Mouse (Mus musculus) brain, adult 2 months (tissue): ENCODE measurements around the gene Grk6.
A peak's percentile ranks its signal among the peaks of the same experiment; 100 is the strongest.

Source experiments
- DNase-seq: peaks from one replicate; pipeline ENCODE4 v3.0.0; 2011; ENCODE audit warnings: low read depth, low spot score

Gene Grk6

DNA sequence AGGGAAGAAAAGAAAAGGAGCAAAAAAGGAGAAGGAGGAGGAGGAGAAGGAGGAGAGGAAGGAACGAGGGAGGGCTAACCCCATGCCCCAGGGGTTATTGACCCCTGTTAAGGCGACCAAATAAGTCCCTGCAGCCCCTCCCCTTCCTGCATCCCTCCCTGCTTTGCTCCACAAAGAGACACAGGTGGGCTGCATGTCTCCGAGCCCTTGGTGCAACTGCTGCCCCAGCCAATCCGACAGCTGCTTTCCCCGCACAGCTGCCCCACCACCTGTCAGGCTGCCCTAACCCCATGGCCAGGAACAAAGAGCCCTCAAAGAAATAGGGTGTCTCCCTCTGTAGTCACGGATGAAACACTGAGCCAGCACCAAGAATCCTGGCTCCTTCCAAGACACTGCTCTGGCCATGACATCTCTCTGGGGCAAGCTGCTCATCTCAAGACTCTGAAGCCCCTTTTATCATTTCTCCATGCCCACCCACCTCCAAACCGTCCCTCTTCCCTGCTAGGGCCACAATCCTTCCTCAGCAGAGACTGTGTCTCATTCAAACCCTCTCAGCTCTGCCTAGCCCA is 39.7 kb downstream of the Grk6 start:
- no peak for DNase-seq

DNA sequence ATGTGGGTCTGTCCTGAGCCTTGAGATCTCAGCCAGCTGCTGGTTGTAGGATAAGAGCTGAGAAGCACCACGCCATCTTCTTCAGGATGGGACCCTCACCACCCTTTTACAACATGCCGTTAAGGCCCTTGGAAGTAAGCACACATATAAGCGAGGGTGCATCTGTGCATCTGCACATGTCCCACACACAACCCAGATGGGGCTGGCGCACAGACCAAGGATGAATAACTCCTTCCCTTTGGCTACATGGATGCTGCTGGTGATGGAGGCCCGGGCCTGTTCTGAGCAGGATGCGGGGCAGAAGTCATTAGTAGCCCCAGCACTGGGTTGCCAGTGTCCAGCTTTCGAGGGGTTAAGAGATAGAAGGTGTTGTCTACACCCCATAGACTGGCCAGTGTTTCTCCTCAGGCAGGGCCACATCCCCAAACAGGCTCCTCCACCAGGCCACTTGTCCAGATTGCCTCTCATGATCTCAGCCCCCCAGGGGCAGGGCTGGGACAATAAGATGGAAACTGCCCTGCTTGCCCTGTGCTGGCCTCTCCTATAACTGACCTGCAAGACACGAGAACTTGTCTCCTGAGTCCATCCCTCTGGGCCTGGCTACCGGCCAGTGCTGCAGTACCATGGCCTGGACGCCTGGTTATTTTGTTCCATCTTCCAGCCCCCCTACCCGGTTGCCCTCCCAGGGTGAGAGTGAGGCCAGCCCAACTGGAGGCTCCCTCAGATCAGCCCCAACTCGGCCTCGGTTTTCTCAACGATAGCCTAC is 41.3 kb downstream of the Grk6 start:
- DNase-seq = peak; percentile 54

DNA sequence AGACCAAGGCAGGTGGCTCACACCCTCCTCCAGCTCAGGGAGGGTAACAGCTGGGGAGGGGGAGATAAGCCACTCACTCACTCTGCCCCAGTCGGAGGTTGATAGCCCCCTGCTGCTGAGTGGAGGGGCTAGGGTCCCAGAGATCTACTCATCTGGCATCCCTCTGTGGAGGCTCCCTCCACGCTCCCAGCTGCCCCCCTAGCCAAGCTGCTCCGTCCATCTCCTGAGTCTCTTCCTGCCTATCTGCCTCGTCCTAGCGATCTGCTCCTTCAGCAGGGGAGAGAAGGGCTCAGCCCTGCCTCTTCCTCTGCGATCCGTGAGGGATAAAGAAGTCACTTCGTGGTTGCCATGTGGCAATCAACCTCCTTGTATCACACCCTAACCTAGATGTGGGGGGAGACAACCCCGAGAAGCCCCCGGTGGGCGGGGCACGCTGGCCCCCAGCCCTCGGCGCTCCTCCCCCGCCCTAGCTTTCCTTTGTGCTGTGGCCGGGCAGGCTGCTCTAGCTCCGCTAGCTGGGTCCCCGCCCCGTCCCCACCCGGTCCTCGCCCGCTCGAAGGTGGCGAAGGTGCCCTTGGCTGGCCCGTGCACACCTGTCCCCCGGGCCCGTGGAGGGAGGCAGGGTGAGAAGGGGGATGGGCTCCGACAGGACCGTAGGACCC is 42.2 kb downstream of the Grk6 start:
- DNase-seq = peak; percentile 42

DNA sequence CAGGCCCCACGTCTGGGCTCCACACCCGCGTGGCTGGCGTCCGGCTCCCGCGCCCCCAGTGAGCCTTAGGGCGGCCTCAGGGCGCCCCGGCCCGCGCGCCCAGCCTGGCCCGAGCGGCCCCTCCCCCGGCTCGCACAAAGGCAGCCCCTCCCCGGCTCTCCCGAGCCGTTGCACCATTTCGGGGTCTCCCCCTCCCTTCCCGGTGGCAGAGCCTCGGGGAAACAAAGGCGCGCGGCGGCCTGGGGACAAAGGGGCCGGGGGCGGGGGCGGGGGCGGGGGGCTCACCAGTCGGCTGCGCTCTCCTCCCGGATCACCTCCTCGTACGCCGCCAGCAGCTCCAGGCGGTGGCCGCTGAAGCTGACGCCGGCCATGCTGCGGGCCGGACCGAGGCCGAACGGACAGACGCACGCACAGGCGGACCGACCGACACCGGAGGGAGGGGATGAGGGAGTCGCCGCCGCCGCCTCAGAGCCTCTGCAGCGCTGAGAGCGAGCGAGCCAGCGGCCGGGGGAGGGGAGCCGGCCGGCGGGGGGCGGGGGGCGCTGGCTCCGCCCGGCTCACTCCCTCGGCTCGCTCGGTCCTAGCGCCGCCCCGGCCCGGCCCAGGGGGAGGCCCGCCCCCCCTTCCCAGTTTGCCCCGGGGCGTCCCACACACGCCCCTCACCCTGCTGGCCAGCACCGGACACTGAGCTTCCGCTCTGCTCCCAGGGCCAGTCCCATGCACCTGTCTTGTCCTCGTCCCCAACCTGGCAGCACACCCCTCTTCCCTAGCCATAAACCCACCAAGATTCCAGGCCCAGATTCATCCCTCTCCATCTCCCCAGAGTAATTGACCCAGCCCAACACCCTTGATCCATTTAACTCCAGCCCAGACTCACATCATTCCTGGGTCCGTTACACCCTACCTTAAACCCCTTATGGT is 43.0 kb downstream of the Grk6 start, which contains the start of gene Dbn1:
Dbn1 (minus strand) TSS at position 534 of the 921 bp plus-strand sequence.
- DNase-seq = peak; percentile 64

GRCm38 (mm10) chr13:55494257-55494656 is 49.4 kb downstream of the Grk6 start:
- no peak for DNase-seq

DNA sequence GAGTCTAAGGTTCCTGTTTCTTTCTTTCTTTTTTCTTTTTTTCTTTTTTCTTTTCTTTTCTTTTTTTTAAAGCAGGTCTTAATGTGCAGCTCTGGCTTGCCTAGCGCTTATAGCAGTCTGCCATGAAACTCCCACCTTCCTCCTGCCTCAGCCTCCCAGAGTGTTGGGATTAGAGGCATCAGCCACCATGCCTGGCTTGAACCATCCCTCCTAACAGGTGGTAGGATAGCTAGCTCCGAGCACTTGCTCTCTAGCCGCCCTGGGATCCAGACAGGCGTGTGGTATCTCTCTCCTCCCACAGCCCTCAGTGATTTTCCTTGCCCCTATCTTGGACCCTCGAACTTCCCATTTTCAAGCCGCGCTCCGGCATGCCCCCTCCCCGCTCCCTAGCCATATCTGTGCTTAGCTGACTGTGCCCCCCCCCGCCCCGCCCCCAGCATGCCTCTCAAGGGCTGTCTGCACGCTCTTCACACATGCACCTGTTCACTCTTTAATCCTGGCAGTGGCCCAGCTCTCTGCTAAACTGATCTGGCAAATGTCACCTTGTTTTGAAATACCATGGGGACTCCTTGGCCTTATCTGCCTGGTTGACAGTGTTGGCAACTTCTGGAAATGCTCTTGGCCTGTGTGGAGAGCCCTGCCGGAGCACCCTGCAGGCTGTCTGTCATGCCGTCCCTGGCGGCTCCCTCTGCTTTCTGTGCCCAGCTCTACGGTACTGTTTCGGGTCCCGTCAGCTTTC is 50.2 kb downstream of the Grk6 start:
- peak; percentile 94 for DNase-seq

- DNase-seq = no peak
Measured at GRCm38 (mm10) chr13:55495702-55496101, 50.8 kb downstream of the Grk6 start.

DNA sequence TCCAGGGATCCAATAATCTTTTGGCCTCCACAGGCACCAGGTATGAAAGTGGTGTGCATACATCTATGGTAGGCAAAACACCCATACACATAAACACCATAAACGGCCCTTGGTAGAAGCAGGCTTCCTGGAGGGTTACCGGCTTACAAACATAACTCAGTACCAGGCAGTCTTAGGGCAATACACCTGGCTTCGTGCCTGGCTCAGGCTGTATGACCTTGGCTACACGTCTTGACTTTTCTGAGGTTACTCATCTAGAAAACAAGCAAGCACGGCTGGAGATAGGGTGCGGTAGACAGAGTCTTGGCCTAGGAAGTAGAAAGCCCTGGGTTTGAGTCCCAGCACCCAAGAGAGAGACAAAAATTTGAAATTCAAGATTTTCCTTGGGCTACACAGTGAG is 51.8 kb downstream of the Grk6 start:
- DNase-seq = no peak

DNA sequence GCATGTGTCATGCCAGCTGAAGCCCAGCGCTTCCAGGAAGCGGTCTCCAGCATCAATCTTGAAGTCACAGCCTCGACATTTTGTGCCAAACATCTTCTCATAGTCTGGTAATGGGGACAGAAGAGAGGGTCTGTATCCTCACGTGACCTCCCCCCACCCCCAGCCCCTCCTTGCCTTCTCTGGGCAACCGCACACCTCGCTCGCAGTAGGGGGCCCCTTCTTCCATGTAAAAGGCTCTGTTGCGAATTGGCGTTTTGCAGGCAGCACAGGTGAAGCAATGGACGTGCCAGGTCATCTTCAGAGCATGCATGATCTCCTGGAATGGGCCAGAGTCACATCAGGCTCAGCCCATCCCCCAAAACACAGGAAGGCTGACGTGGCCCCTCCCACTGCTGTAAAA is 54.0 kb downstream of the Grk6 start:
- no peak for DNase-seq

DNA sequence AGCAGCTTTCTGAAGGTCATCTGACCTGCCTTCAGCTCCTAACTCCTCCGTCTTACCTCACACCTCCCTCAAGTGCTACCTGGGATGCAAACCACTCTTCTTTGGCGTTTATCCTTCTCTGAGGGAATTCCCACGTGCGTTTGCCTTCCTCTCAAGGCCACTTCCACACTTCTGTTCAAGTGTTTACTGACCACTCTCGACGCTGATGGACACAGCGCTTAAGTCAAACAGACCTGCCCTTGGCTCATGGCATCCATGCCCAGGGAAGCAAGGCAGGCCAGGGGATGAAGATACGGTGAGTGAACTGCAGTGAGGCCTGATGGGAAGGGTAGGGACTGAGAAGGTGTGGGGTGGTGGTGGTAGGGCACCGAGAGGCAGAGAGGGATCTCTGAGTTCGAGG is 55.7 kb downstream of the Grk6 start:
- DNase-seq = no peak

GRCm38 (mm10) chr13:55502405-55502804 is 57.5 kb downstream of the Grk6 start:
- DNase-seq = no peak

GRCm38 (mm10) chr13:55504390-55504789 is 59.5 kb downstream of the Grk6 start:
- no peak for DNase-seq

- DNase-seq = no peak
Measured at GRCm38 (mm10) chr13:55505810-55506209, 60.9 kb downstream of the Grk6 start.

- no peak for DNase-seq
Measured at GRCm38 (mm10) chr13:55506697-55507096, 61.8 kb downstream of the Grk6 start.

GRCm38 (mm10) chr13:55507877-55508276 is 63.0 kb downstream of the Grk6 start:
- no peak for DNase-seq

DNA sequence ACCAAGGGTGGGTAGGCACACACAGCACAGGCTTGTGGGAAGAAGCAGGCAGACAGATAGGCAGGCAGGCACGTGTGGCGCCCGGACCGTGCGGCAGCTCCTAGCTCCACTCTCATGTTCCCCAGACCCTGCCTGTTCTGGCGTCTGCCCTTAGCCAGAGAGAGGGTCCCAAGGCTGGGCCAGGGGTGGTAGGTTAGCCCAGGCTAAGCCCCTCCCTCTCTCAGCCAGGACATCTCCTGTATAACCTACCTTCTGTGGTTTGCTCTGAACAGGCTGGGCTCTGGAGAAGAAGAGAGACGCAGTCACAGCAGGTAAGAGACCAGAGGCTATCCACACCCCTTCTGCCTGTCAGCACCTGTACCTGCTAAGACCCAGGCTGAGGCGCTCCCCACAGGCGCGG is 63.7 kb downstream of the Grk6 start:
- no peak for DNase-seq

- DNase-seq = no peak
Measured at GRCm38 (mm10) chr13:55510332-55510667, 65.4 kb downstream of the Grk6 start.
